Mouse (Mus musculus) liver, adult 2 months (tissue): ENCODE measurements around the gene Egfr. TPM values are rescaled to one million over a fixed set of nuclear protein-coding genes. Genes with fewer than 3 reads are reported as not detected.
A peak's percentile ranks its signal among the peaks of the same experiment; 100 is the strongest.

ENCODE experiments used
- DNase-seq: peaks from one replicate; pipeline ENCODE4 v3.0.0-alpha.2; 2011; ENCODE audit warnings: low read depth, low spot score; ENCODE audit errors: extremely low read depth
- H3K27ac ChIP-seq: fragments of 200-500 bp; replicated peaks from 2 replicates; pipeline ENCODE4 v1.5.1; 2012; ENCODE audit warnings: low read depth, mild to moderate bottlenecking, control low read depth, inconsistent platforms, low read length; ENCODE audit not compliant: insufficient read depth
- H3K27me3 ChIP-seq: fragments of 200-500 bp; 2 replicates; pipeline ENCODE4 v1.6.1; 2012; ENCODE audit warnings: mild to moderate bottlenecking, moderate library complexity, low read length, inconsistent platforms; ENCODE audit not compliant: control insufficient read depth, insufficient read depth
- H3K36me3 ChIP-seq: fragments of 200-500 bp; 2 replicates; pipeline ENCODE4 v1.6.1; 2012; ENCODE audit warnings: low read length, inconsistent platforms; ENCODE audit not compliant: control insufficient read depth, insufficient read depth
- H3K4me1 ChIP-seq: fragments of 200-500 bp; 2 replicates; pipeline ENCODE4 v1.6.1; 2011; ENCODE audit warnings: low read length; ENCODE audit not compliant: control insufficient read depth, insufficient read depth
- H3K4me3 ChIP-seq: fragments of 200-500 bp; 2 replicates; pipeline ENCODE4 v1.5.1; 2011; ENCODE audit warnings: low read depth, mild to moderate bottlenecking, control low read depth, low read length, moderate library complexity; ENCODE audit not compliant: insufficient read depth
- H3K79me2 ChIP-seq: fragments of 200-500 bp; 2 replicates; pipeline ENCODE4 v1.6.1; 2012; ENCODE audit warnings: inconsistent platforms, mild to moderate bottlenecking, low read length, moderate library complexity; ENCODE audit not compliant: control insufficient read depth, insufficient read depth
- H3K9ac ChIP-seq: fragments of 200-500 bp; 2 replicates; pipeline ENCODE4 v1.6.1; 2012; ENCODE audit warnings: low read depth, mild to moderate bottlenecking, control low read depth, inconsistent platforms, low read length
- CTCF ChIP-seq: fragments of 200-500 bp; IDR thresholded peaks from 2 replicates; pipeline ENCODE4 v1.5.1; 2011; ENCODE audit warnings: low read depth, low read length, control low read depth
- POLR2A ChIP-seq: fragments of 200-500 bp; IDR thresholded peaks from 2 replicates; pipeline ENCODE4 v1.6.1; 2011; ENCODE audit warnings: low read length, control low read depth; ENCODE audit not compliant: insufficient read depth; ENCODE audit errors: extremely low read depth
- WGBS: fragments of 180-500 bp; shearing (Covaris S2); methylation state at CpG from one replicate; pipeline ENCODE4 v1.1.7; 2018; 5-methylcytosine and 5-hydroxymethylcytosine counted together
- polyA plus RNA-seq: library from polyadenylated mRNA; depleted of rRNA; stranded (reverse); fragments of >200 nt; gene quantifications from 2 replicates; pipeline ENCODE4 v1.2.3, GENCODE M21; 2012
- total RNA-seq: library from RNA; depleted of rRNA; stranded (reverse); fragments of >200 nt; gene quantifications from 2 replicates; pipeline ENCODE4 v1.2.3, GENCODE M21; 2014

The Egfr gene
- total and polyA plus RNA-seq, 2 experiments, result 198 to 215 TPM

GRCm38 (mm10) chr11:16907517-16908129 lies 155.6 kb downstream of the Egfr start:
- WGBS, result 81% methylated on average over 1 of the region's 1 CpGs
- H3K4me1 ChIP-seq, result no peaks in the 10 kb centered on the region

GRCm38 (mm10) chr11:16914756-16915155 lies 162.8 kb downstream of the Egfr start:
- Histone ChIP-seq H3K9ac (no peak overlapping the region), H3K27ac (no peak overlapping the region), H3K79me2 (no peaks in the 10 kb centered on the region), H3K4me3 (no peak overlapping the region), H3K27me3 (no peaks in the 10 kb centered on the region), H3K4me1 (no peaks in the 10 kb centered on the region), H3K36me3 (peaks cover 63% of the 10 kb centered on the region)
- TF ChIP-seq CTCF, result no peak
- TF ChIP-seq POLR2A, result no peak
- WGBS, result 89% methylated on average over 3 of the region's 3 CpGs
- no peak for DNase-seq

More at GRCm38 (mm10) chr11:16907517-16908129, 155.6 kb downstream of the Egfr start:
- H3K27me3 ChIP-seq, result no peaks in the 10 kb centered on the region
- H3K4me3 ChIP-seq, result no peak overlapping the region
- TF ChIP-seq POLR2A (no peak), CTCF (no peak)
- no peak overlapping the region for H3K27ac ChIP-seq
- H3K79me2 ChIP-seq, result no peaks in the 10 kb centered on the region
- no peak overlapping the region for H3K9ac ChIP-seq
- DNase-seq, result no peak
- peaks cover 97% of the 10 kb centered on the region for H3K36me3 ChIP-seq

- H3K9ac ChIP-seq, result no peak overlapping the region
- H3K36me3 ChIP-seq, result peaks cover 52% of the 10 kb centered on the region
- H3K4me3 ChIP-seq, result no peak overlapping the region
- H3K27ac ChIP-seq, result no peak overlapping the region
- no peak for DNase-seq
- no peaks in the 10 kb centered on the region for H3K79me2 ChIP-seq
- no peak for TF ChIP-seq CTCF
- no peak for TF ChIP-seq POLR2A
- WGBS, result 82% methylated on average over 5 of the region's 5 CpGs
- no peaks in the 10 kb centered on the region for H3K27me3 ChIP-seq
- H3K4me1 ChIP-seq, result no peaks in the 10 kb centered on the region
Observed at GRCm38 (mm10) chr11:16915850-16916249, 163.8 kb downstream of the Egfr start.

- H3K4me1 ChIP-seq, result no peaks in the 10 kb centered on the region
- no peak overlapping the region for H3K9ac ChIP-seq
- H3K4me3 ChIP-seq, result no peak overlapping the region
- H3K27me3 ChIP-seq, result no peaks in the 10 kb centered on the region
- H3K27ac ChIP-seq, result no peak overlapping the region
- no peaks in the 10 kb centered on the region for H3K79me2 ChIP-seq
- DNase-seq, result no peak
- H3K36me3 ChIP-seq, result peaks cover 36% of the 10 kb centered on the region
- no peak for TF ChIP-seq CTCF
- TF ChIP-seq POLR2A, result no peak
- 93% methylated on average over 2 of the region's 2 CpGs for WGBS
Observed at GRCm38 (mm10) chr11:16917512-16917911, 165.5 kb downstream of the Egfr start.

GRCm38 (mm10) chr11:16932159-16932558 lies 180.2 kb downstream of the Egfr start:
- H3K9ac ChIP-seq, result no peak overlapping the region
- H3K27me3 ChIP-seq, result no peaks in the 10 kb centered on the region
- H3K79me2 ChIP-seq, result no peaks in the 10 kb centered on the region
- peak; percentile 24 for DNase-seq
- 87% methylated on average over 3 of the region's 3 CpGs for WGBS
- no peak for TF ChIP-seq POLR2A
- no peak for TF ChIP-seq CTCF
- no peak overlapping the region for H3K27ac ChIP-seq
- no peaks in the 10 kb centered on the region for H3K4me1 ChIP-seq
- H3K36me3 ChIP-seq, result no peaks in the 10 kb centered on the region
- H3K4me3 ChIP-seq, result no peak overlapping the region

GRCm38 (mm10) chr11:16935577-16936236 lies 183.7 kb downstream of the Egfr start:
- H3K27ac ChIP-seq, result no peak overlapping the region
- no peaks in the 10 kb centered on the region for H3K4me1 ChIP-seq
- no peaks in the 10 kb centered on the region for H3K36me3 ChIP-seq
- no peak for TF ChIP-seq POLR2A
- TF ChIP-seq CTCF, result no peak
- H3K4me3 ChIP-seq, result no peak overlapping the region
- no peak for DNase-seq
- H3K27me3 ChIP-seq, result no peaks in the 10 kb centered on the region
- no peak overlapping the region for H3K9ac ChIP-seq
- WGBS, result 76% methylated on average over 6 of the region's 6 CpGs
- no peaks in the 10 kb centered on the region for H3K79me2 ChIP-seq
